Mouse (Mus musculus) midbrain, embryonic 16.5 days (tissue): ENCODE data around the gene Mxd1. TPM values are rescaled to one million over a fixed set of nuclear protein-coding genes. Genes with fewer than 3 reads are reported as not detected.

Source experiments
- ATAC-seq: fragments of 200-750 bp; cut with Nextera tagmentation; 2 replicates; pipeline ENCODE4 v1.8.0; 2017; ENCODE audit warnings: moderate TSS enrichment
- H3K27ac ChIP-seq: fragments of 300-500 bp; sonication (generic); 2 replicates; pipeline ENCODE4 v1.5.1; 2014; ENCODE audit warnings: mild to moderate bottlenecking, low read length, mixed read lengths
- H3K27me3 ChIP-seq: fragments of 300-500 bp; sonication (generic); 2 replicates; pipeline ENCODE4 v1.6.1; 2014; ENCODE audit warnings: low read depth, low read length, mixed read lengths; ENCODE audit not compliant: control insufficient read depth, insufficient read depth
- H3K36me3 ChIP-seq: fragments of 300-500 bp; sonication (generic); 2 replicates; pipeline ENCODE4 v1.6.1; 2014; ENCODE audit warnings: mild to moderate bottlenecking, low read length, moderate library complexity, mixed read lengths; ENCODE audit not compliant: control insufficient read depth, insufficient read depth
- H3K4me1 ChIP-seq: fragments of 300-500 bp; sonication (generic); 2 replicates; pipeline ENCODE4 v1.6.1; 2014; ENCODE audit warnings: mild to moderate bottlenecking, low read length, mixed read lengths; ENCODE audit not compliant: control insufficient read depth, insufficient read depth
- H3K4me2 ChIP-seq: fragments of 300-500 bp; sonication (generic); 2 replicates; pipeline ENCODE4 v1.6.1; 2014; ENCODE audit warnings: mild to moderate bottlenecking, low read length, mixed read lengths
- H3K4me3 ChIP-seq: fragments of 300-500 bp; sonication (generic); 2 replicates; pipeline ENCODE4 v1.5.1; 2014; ENCODE audit warnings: low read depth, mild to moderate bottlenecking, low read length, moderate library complexity, mixed read lengths
- H3K9ac ChIP-seq: fragments of 300-500 bp; sonication (generic); 2 replicates; pipeline ENCODE4 v1.6.1; 2014; ENCODE audit warnings: low read depth, low read length, mixed read lengths
- H3K9me3 ChIP-seq: fragments of 300-500 bp; sonication (generic); replicated peaks from 2 replicates; pipeline ENCODE4 v1.6.1; 2014; ENCODE audit warnings: mild to moderate bottlenecking, low read length, mixed read lengths; ENCODE audit not compliant: control insufficient read depth, poor library complexity, severe bottlenecking
- WGBS: fragments of 180-500 bp; shearing (Covaris S2); extraction: QIAGEN DNeasy Blood & Tissue Kit; methylation state at CpG from one replicate; pipeline ENCODE4 v1.1.7; 2014; 5-methylcytosine and 5-hydroxymethylcytosine counted together
- polyA plus RNA-seq: library from polyadenylated mRNA; unstranded; fragments of >200 nt; fragmentation: Nextera tagmentation; extraction: Ambion mirVana; gene quantifications from 2 replicates; pipeline ENCODE4 v1.2.1, GENCODE M21; 2015

The Mxd1 gene
- polyA plus RNA-seq, 1 experiment from 2014 or later = 20.2 TPM

- H3K4me1 ChIP-seq = peaks cover 9% of the 10 kb centered on the region
- peak within 1 kb of the TSS; percentile 66 for H3K4me3 ChIP-seq
- peak within 1 kb of the TSS; percentile 58 for H3K27ac ChIP-seq
- H3K36me3 ChIP-seq = peaks cover 21% of the 10 kb centered on the region
- 2% methylated on average over 35 of the region's 36 CpGs for WGBS
- no peaks in the 10 kb centered on the region for H3K27me3 ChIP-seq
- peak within 1 kb of the TSS; percentile 76 for H3K9ac ChIP-seq
- H3K4me2 ChIP-seq = peak within 1 kb of the TSS; percentile 54
- no peaks in the 10 kb centered on the region for H3K9me3 ChIP-seq
- peak; percentile 86 for ATAC-seq
Measured at GRCm38 (mm10) chr6:86683872-86684654, 15.1 kb upstream of the Mxd1 start, which contains the start of gene Snrnp27. TSS of gene Snrnp27 (minus strand) at chr6:86684522.

DNA sequence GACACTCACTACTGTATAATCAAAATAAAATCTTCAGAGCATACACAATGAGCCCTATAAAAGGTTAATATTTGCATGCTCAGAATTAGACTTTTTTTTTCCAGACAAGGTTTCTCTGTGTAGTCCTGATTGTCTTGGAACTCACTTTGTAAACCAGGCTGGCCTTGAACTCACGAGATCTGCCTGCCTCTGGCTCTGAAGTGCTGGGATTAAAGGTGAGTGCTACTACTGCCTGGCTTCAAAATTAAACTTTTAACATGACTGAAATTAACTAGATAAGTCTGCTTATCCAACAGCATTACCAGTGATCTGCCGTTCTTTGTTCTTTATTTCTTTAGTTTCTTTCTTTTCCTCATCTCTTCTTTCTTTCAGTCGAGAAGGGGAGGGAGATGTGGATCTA lies 12.3 kb upstream of the Mxd1 start:
- Histone ChIP-seq H3K4me1 (peaks cover 9% of the 10 kb centered on the region), H3K4me3 (no peak overlapping the region), H3K27ac (no peak overlapping the region), H3K9me3 (no peaks in the 10 kb centered on the region), H3K4me2 (no peak overlapping the region), H3K9ac (no peak overlapping the region), H3K36me3 (peaks cover 34% of the 10 kb centered on the region), H3K27me3 (no peaks in the 10 kb centered on the region)
- WGBS = 95% methylated on average over 3 of the region's 3 CpGs
- ATAC-seq = no peak

DNA sequence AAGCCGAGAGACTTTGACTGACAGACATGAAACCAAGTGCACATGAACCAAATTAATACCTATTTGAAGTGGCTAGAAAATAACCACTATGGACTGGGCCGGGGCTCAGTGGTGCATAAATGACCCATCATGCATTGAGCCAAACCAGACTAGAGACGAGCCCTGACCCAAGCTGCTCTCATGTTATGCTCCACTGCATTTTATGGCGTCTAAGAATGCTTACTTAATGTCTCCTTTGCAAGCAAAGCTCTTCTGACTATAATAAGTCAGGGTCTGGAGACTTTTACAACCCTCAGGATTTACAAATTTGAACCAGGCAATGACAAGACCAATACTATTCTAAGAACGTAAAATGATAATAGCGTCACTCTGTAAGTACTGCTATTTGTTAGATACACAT lies 9.4 kb upstream of the Mxd1 start:
- no peak overlapping the region for H3K4me3 ChIP-seq
- H3K9me3 ChIP-seq = no peaks in the 10 kb centered on the region
- H3K27me3 ChIP-seq = no peaks in the 10 kb centered on the region
- H3K4me1 ChIP-seq = peaks cover 2% of the 10 kb centered on the region
- H3K36me3 ChIP-seq = peaks cover 46% of the 10 kb centered on the region
- no peak overlapping the region for H3K4me2 ChIP-seq
- ATAC-seq = no peak
- WGBS = 83% methylated on average over 6 of the region's 6 CpGs
- H3K9ac ChIP-seq = no peak overlapping the region
- no peak overlapping the region for H3K27ac ChIP-seq

- H3K27me3 ChIP-seq = no peaks in the 10 kb centered on the region
- no peak overlapping the region for H3K4me3 ChIP-seq
- no peak overlapping the region for H3K9ac ChIP-seq
- WGBS = 12% methylated on average over 2 of the region's 2 CpGs
- no peaks in the 10 kb centered on the region for H3K9me3 ChIP-seq
- ATAC-seq = no peak
- H3K4me1 ChIP-seq = peaks cover 29% of the 10 kb centered on the region
- H3K27ac ChIP-seq = 0 out of 2 replicates have a peak overlapping the region, but pooled peaks have one; percentile 42
- H3K4me2 ChIP-seq = no peak overlapping the region
- peaks cover 8% of the 10 kb centered on the region for H3K36me3 ChIP-seq
Measured at GRCm38 (mm10) chr6:86670873-86671272, 1.9 kb upstream of the Mxd1 start.

DNA sequence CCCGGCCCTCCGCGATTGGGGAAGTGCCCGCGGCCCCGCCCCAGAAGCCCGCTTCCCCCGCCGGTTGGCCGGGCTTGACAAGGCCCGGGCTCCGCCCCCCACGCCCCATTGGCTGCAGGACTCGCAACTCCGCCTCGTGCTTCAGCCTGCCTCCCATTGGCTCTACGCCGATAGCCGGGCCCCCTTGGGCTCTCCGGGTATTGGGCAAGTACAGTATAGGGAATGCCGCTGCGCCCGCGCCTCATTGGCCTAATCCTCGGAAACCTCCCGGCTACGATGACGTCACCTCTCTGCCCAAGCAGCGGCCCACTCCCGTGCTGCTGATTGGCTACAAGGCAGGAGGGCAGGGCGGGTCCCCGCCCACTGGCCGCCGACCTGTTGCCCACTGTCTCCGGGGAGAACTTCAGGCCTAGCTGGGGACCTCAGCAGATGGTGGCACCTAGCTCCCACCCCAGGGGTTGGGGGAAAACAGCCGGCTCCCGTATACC lies 323 bp upstream of the Mxd1 start:
- H3K27ac ChIP-seq = peak overlapping the region; percentile 65
- under 1% methylated on average over 34 of the region's 37 CpGs for WGBS
- peak overlapping the region; percentile 88 for H3K4me2 ChIP-seq
- H3K4me3 ChIP-seq = peak overlapping the region; percentile 97
- H3K4me1 ChIP-seq = peaks cover 29% of the 10 kb centered on the region
- no peaks in the 10 kb centered on the region for H3K27me3 ChIP-seq
- peak overlapping the region; percentile 89 for H3K9ac ChIP-seq
- ATAC-seq = peak; percentile 100
- peaks cover 2% of the 10 kb centered on the region for H3K36me3 ChIP-seq
- H3K9me3 ChIP-seq = no peaks in the 10 kb centered on the region

DNA sequence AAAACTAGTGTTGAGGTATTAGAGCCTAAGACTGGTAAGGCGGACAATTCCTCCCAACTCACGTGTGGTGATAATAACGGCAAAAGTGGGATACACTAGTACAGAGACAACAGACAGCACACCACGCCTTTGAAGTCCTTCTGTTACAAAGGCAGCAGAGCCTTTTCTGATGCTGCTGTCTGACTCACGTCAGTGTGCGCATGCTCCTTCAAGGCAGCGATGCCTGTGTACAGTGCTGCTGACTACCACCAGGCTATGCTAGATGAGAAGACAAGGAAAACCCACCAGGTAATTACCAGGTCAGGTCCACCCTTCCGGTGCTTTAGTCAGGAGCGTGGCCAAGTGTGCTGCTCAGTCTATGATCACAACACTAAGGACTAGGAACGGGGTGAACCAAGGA lies 1.9 kb downstream of the Mxd1 start:
- Histone ChIP-seq H3K27me3 (no peaks in the 10 kb centered on the region), H3K4me1 (peaks cover 29% of the 10 kb centered on the region), H3K4me2 (peak overlapping the region; percentile 67), H3K27ac (no peak overlapping the region), H3K36me3 (peaks cover 6% of the 10 kb centered on the region), H3K9me3 (no peaks in the 10 kb centered on the region), H3K9ac (peak overlapping the region; percentile 39; the same call in 1 of the 2 replicates), H3K4me3 (no peak overlapping the region)
- no peak for ATAC-seq
- WGBS = 89% methylated on average over 10 of the region's 10 CpGs

GRCm38 (mm10) chr6:86665560-86666307 lies 3.2 kb downstream of the Mxd1 start:
- H3K4me1 ChIP-seq = peaks cover 29% of the 10 kb centered on the region
- 87% methylated on average over 17 of the region's 17 CpGs for WGBS
- no peaks in the 10 kb centered on the region for H3K9me3 ChIP-seq
- no peak overlapping the region for H3K4me2 ChIP-seq
- no peaks in the 10 kb centered on the region for H3K27me3 ChIP-seq
- H3K36me3 ChIP-seq = peaks cover 16% of the 10 kb centered on the region
- no peak overlapping the region for H3K27ac ChIP-seq
- no peak for ATAC-seq
- no peak overlapping the region for H3K9ac ChIP-seq
- H3K4me3 ChIP-seq = no peak overlapping the region

- ATAC-seq = no peak
- Histone ChIP-seq H3K27me3 (no peaks in the 10 kb centered on the region), H3K9me3 (no peaks in the 10 kb centered on the region), H3K4me1 (peaks cover 26% of the 10 kb centered on the region), H3K4me3 (no peak overlapping the region), H3K4me2 (no peak overlapping the region), H3K27ac (no peak overlapping the region), H3K36me3 (peaks cover 16% of the 10 kb centered on the region), H3K9ac (no peak overlapping the region)
- WGBS = 83% methylated on average over 5 of the region's 5 CpGs
Measured at GRCm38 (mm10) chr6:86665076-86665475, 3.9 kb downstream of the Mxd1 start.
